Mouse (Mus musculus): ENCODE measurements around the gene St14. TPM values are rescaled to one million over a fixed set of nuclear protein-coding genes. Genes with fewer than 3 reads are reported as not detected.
"Not testable (repeated sequence)": the region's sequence is repeated elsewhere in the genome, so short reads cannot be mapped to it uniquely, and the experiment has no call there.

The St14 gene
- polyA plus RNA-seq, 1 experiment: 0.02 TPM

DNA sequence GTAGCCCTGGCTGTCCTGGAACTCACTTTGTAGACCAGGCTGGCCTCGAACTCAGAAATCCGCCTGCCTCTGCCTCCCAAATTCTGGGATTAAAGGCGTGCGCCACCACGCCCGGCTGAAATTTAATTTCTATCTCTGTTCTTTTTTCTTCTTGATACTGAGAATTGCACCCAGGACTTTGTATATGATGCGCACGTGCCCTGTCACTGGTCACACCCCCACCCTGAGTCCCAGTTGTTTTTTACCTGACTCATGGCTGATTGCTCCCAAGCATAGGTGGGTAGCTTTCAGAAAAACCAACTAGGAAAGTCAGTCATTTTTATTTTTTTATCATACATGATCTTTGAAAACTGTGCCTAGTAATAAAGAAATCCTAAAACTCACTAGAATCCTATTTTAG is 60.9 kb downstream of the St14 start:
- H3ac ChIP-seq (ENCODE audit: control insufficient read depth, insufficient read length, low read depth): no peak overlapping the region
- no peaks in the 10 kb centered on the region for H3K27me3 ChIP-seq (ENCODE audit: control insufficient read depth, insufficient read depth, insufficient read length)
- H3K36me3 ChIP-seq (ENCODE audit: control insufficient read depth, insufficient read depth): peaks cover 27% of the 10 kb centered on the region
- TF ChIP-seq CTCF (IDR thresholded peaks at IDR 0.05; ENCODE audit: control insufficient read depth, insufficient read depth, insufficient read length): no peak
- TF ChIP-seq MAX (IDR thresholded peaks at IDR 0.05): no peak
- TF ChIP-seq MYOD1 (IDR thresholded peaks at IDR 0.05; ENCODE audit: control insufficient read depth, insufficient read length, low read depth): no peak
- no peak for TF ChIP-seq MYOG (IDR thresholded peaks at IDR 0.05; ENCODE audit: control insufficient read depth, extremely low read depth, insufficient read length)
- no peak for TF ChIP-seq USF1 (IDR thresholded peaks at IDR 0.05; ENCODE audit: low read depth)
- no peak for TF ChIP-seq CEBPB (IDR thresholded peaks at IDR 0.05; ENCODE audit: low read depth)
- no peak for TF ChIP-seq FOSL1 (IDR thresholded peaks at IDR 0.05; ENCODE audit: insufficient read depth, low read length, poor library complexity, severe bottlenecking)
- H3K4me3 ChIP-seq (ENCODE audit: insufficient read depth, poor library complexity, severe bottlenecking): no peak overlapping the region
- no peaks in the 10 kb centered on the region for H3K79me2 ChIP-seq (ENCODE audit: control insufficient read depth, insufficient read depth)
- no peaks in the 10 kb centered on the region for H3K79me3 ChIP-seq (ENCODE audit: low read depth)

GRCm38 (mm10) chr9:31058723-31059122 is 72.9 kb downstream of the St14 start:
- H3K27me3 ChIP-seq (ENCODE audit: control insufficient read depth, insufficient read depth, insufficient read length): no peaks in the 10 kb centered on the region
- H3K36me3 ChIP-seq (ENCODE audit: control insufficient read depth, insufficient read depth): no peaks in the 10 kb centered on the region
- H3K79me2 ChIP-seq (ENCODE audit: control insufficient read depth, insufficient read depth): no peaks in the 10 kb centered on the region
- no peak for TF ChIP-seq MYOG (IDR thresholded peaks at IDR 0.05; ENCODE audit: control insufficient read depth, extremely low read depth, insufficient read length)
- H3K79me3 ChIP-seq (ENCODE audit: low read depth): no peaks in the 10 kb centered on the region
- H3K4me3 ChIP-seq (ENCODE audit: insufficient read depth, poor library complexity, severe bottlenecking): no peak overlapping the region
- no peak overlapping the region for H3ac ChIP-seq (ENCODE audit: control insufficient read depth, insufficient read length, low read depth)

- H3K27me3 ChIP-seq (ENCODE audit: control insufficient read depth, insufficient read depth, insufficient read length); H3ac ChIP-seq (ENCODE audit: control insufficient read depth, insufficient read length, low read depth); H3K4me3 ChIP-seq (ENCODE audit: insufficient read depth, poor library complexity, severe bottlenecking); H3K79me3 ChIP-seq (ENCODE audit: low read depth); H3K79me2 ChIP-seq (ENCODE audit: control insufficient read depth, insufficient read depth); H3K36me3 ChIP-seq (ENCODE audit: control insufficient read depth, insufficient read depth): not testable (repeated sequence)
These were observed 80.1 kb downstream of the St14 start for GRCm38 (mm10) chr9:31051509-31051908.

DNA sequence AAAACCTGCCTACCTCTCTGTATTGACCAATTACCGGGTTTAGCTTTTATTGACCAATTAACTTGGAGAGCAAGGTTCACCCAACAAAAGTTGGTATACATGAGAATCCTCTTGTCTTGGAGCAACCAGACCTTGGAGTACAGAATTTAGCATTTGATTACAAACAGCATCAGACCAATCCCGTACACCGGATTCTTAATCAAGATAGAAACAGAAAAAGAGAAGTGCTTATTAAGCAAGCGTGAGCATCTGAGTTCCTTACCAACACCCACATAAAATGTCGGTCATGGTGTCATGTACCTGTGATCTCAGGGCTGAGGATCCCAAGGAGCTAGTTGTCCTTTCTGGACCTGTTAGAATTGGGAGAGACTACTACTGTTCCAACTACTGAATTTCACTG is 81.4 kb downstream of the St14 start:
- no peaks in the 10 kb centered on the region for H3K79me3 ChIP-seq (ENCODE audit: low read depth)
- no peak overlapping the region for H3ac ChIP-seq (ENCODE audit: control insufficient read depth, insufficient read length, low read depth)
- no peak overlapping the region for H3K4me3 ChIP-seq (ENCODE audit: insufficient read depth, poor library complexity, severe bottlenecking)
- H3K79me2 ChIP-seq (ENCODE audit: control insufficient read depth, insufficient read depth): no peaks in the 10 kb centered on the region
- H3K27me3 ChIP-seq (ENCODE audit: control insufficient read depth, insufficient read depth, insufficient read length): no peaks in the 10 kb centered on the region
- H3K36me3 ChIP-seq (ENCODE audit: control insufficient read depth, insufficient read depth): no peaks in the 10 kb centered on the region
- TF ChIP-seq MYOG (IDR thresholded peaks at IDR 0.05; ENCODE audit: control insufficient read depth, extremely low read depth, insufficient read length) (no peak), USF1 (IDR thresholded peaks at IDR 0.05; ENCODE audit: low read depth) (no peak), MAX (IDR thresholded peaks at IDR 0.05) (no peak), CTCF (IDR thresholded peaks at IDR 0.05; ENCODE audit: control insufficient read depth, insufficient read depth, insufficient read length) (no peak), CEBPB (IDR thresholded peaks at IDR 0.05; ENCODE audit: low read depth) (no peak), MYOD1 (IDR thresholded peaks at IDR 0.05; ENCODE audit: control insufficient read depth, insufficient read length, low read depth) (no peak)

Other genes with a start within 250 kb of the St14 start
- gene Adamts15, start 209.4 kb downstream of the St14 start, polyA plus RNA-seq (2012; fragmentation: generic; extraction: Trizol): not detected
- not detected for gene Adamts8, start 189.3 kb downstream of the St14 start, polyA plus RNA-seq (2012; fragmentation: generic; extraction: Trizol)
- gene Zbtb44, start 101.2 kb downstream of the St14 start, polyA plus RNA-seq (2012; fragmentation: generic; extraction: Trizol): 4.0 TPM
- 47.3 TPM for gene Aplp2, start 80.0 kb upstream of the St14 start, polyA plus RNA-seq (2012; fragmentation: generic; extraction: Trizol)
- 2.5 TPM for gene Prdm10, start 148.7 kb upstream of the St14 start, polyA plus RNA-seq (2012; fragmentation: generic; extraction: Trizol)

All from C2C12 (cell line).